Mouse (Mus musculus) heart, embryonic 10.5 days (tissue): ENCODE data around the gene Frs3. TPM values are rescaled to one million over a fixed set of nuclear protein-coding genes. Genes with fewer than 3 reads are reported as not detected.
"Not testable (repeated sequence)": the region's sequence is repeated elsewhere in the genome, so short reads cannot be mapped to it uniquely, and the experiment has no call there.

Source experiments
- DNase-seq: peaks from one replicate; pipeline ENCODE4 v3.0.0-alpha.2; 2017; ENCODE audit warnings: low spot score
- H3K27ac ChIP-seq: fragments of 300-500 bp; sonication (generic); 2 replicates; pipeline ENCODE4 v1.5.1; 2016; ENCODE audit warnings: mild to moderate bottlenecking
- H3K27me3 ChIP-seq: fragments of 300-500 bp; sonication (generic); 2 replicates; pipeline ENCODE4 v1.6.1; 2016; ENCODE audit warnings: mild to moderate bottlenecking; ENCODE audit not compliant: poor library complexity, insufficient read depth, severe bottlenecking
- H3K36me3 ChIP-seq: fragments of 300-500 bp; sonication (generic); 2 replicates; pipeline ENCODE4 v1.6.1; 2016; ENCODE audit warnings: mild to moderate bottlenecking, moderate library complexity
- H3K4me1 ChIP-seq: fragments of 300-500 bp; sonication (generic); 2 replicates; pipeline ENCODE4 v1.6.1; 2016; ENCODE audit warnings: mild to moderate bottlenecking
- H3K4me3 ChIP-seq: fragments of 300-500 bp; sonication (generic); 2 replicates; pipeline ENCODE4 v1.5.1; 2016; ENCODE audit warnings: mild to moderate bottlenecking, moderate library complexity
- H3K9me3 ChIP-seq: fragments of 300-500 bp; sonication (generic); 2 replicates; pipeline ENCODE4 v1.6.1; 2016; ENCODE audit warnings: mild to moderate bottlenecking, moderate library complexity
- WGBS: fragments of 180-500 bp; shearing (Covaris S2); methylation state at CpG from one replicate; pipeline ENCODE4 v1.1.7; 2016; 5-methylcytosine and 5-hydroxymethylcytosine counted together
- polyA plus RNA-seq: library from polyadenylated mRNA; unstranded; fragments of >200 nt; fragmentation: Nextera tagmentation; extraction: Ambion mirVana; gene quantifications from 2 replicates; pipeline ENCODE4 v1.2.1, GENCODE M21; 2016

The Frs3 gene
- polyA plus RNA-seq, result 4.6 and 5.2 TPM in 2 replicates

DNA sequence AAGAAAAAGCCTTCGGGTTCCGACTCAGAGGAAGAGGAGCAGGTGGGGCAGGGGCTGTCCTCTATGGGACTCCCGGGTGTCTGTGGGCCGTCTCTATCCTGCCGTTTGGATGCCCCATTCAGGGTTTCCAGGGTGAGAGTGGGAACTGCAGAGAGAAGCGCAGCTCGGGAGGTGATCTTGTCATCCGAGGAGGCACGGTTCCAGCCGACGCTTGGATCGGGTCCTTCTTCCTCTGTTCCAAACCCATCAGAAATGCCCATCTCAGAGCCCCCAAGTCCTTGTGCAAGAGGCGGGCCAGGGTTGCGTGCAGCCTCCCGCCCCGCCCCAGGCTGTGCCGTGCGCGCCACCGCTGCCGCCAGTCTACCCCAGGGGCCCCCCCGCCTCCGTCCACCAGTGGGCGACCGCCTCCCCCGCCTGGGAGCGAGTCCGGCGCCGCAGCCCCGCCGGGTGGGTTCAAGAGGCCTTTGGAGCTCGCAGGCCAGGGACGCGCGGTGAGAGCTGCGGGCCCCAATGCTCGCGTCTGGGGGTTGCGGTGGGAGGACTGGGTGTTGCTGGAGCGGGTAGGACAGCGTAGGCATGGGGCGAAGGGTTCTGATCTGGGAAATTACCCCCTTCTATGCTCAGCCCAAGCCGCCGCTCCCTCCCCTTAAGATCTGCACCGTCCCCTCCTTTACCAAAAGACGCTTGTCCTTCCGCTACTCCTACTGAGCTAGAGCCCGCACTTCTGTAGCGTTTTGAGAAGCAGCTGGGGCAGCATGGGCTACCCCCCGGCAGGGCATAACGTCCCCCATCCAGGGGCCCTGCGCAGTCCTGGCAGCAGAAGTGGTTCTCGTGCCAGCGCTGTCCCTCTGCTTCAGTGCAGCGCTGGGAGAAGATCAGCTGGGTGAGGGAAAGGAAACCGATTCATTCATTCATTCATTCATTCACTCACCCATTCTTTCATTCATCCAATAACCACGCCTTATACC is at the start of gene Frs3:
Gene Frs3, plus strand, starts transcription at position 423 of the 968 bp plus-strand sequence.
- peak within 1 kb of the TSS; percentile 89 for H3K27ac ChIP-seq
- H3K9me3 ChIP-seq, result no peaks in the 10 kb centered on the region
- DNase-seq, result peak; percentile 92
- peak within 1 kb of the TSS; percentile 90 for H3K4me3 ChIP-seq
- H3K27me3 ChIP-seq, result peaks cover 45% of the 10 kb centered on the region
- H3K4me1 ChIP-seq, result peaks cover 31% of the 10 kb centered on the region
- 2% methylated on average over 58 of the region's 58 CpGs for WGBS
- peaks cover 25% of the 10 kb centered on the region for H3K36me3 ChIP-seq

DNA sequence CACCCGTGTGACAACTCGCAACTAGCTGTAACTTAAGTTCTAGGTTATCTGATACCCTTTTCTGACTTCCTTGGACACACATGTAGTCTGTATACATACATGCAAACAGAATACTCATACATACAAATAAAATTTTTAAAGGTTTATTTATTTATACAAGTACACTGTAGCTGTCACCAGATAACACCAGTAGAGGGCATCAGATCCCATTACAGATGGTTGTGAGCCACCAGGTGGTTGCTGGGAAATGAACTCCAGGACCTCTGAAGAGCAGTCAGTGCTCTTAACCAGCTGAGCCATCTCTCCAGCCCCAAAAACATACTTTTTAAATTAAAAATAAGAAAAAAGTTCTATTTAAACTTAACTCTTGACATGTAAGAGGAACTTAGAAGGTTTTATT is 45.8 kb upstream of the Frs3 start:
- Histone ChIP-seq H3K27ac (no peak overlapping the region), H3K27me3 (no peaks in the 10 kb centered on the region), H3K4me3 (no peak overlapping the region), H3K9me3 (no peaks in the 10 kb centered on the region), H3K36me3 (no peaks in the 10 kb centered on the region), H3K4me1 (no peaks in the 10 kb centered on the region)
- 74% methylated on average over 2 of the region's 2 CpGs for WGBS
- peak; percentile 27 for DNase-seq

DNA sequence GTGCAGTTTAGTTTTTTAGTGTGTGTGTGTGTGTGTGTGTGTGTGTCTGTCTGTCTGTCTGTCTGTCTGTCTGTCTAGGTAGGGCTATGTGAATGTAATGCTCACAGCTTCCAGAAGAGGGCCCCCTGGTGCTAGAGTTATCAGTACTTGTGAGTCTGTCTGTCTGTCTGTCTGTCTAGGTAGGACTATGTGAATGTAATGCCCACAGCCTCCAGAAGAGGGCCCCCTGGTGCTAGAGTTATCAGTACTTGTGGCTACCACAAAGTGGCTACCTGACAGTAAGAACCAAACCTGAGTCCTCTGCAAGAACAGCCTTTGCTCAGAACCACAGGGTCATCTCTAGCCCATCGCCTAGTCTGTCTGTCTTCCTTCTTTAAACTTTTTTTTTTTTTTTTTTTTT is 42.1 kb upstream of the Frs3 start:
- Histone ChIP-seq H3K4me1 (no peaks in the 10 kb centered on the region), H3K27ac (no peak overlapping the region), H3K9me3 (no peaks in the 10 kb centered on the region), H3K4me3 (no peak overlapping the region), H3K36me3 (no peaks in the 10 kb centered on the region), H3K27me3 (no peaks in the 10 kb centered on the region)
- 79% methylated on average over 1 of the region's 1 CpGs for WGBS
- DNase-seq, result peak; percentile 82

DNA sequence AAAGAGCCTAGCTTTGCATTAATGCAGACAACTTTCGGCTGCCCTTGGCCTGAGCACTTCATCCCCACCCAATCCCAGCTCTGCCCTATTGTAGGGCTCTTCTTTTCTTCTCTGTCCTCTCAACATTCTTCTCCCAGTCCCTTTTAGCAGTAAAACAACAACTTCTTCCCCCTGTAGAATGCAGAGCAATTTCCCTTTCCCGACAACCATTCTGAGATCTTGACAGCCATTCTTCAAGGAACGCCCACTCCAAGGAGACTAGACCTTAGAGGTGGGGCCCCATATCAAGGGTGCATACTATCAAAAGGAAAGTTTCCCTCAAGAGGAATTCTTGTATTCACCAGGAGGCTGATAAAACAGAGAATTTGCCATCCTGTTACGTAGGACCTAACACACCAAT is 39.9 kb upstream of the Frs3 start:
- H3K9me3 ChIP-seq, result no peaks in the 10 kb centered on the region
- WGBS, result 65% methylated on average over 4 of the region's 4 CpGs
- H3K27me3 ChIP-seq, result no peaks in the 10 kb centered on the region
- H3K4me3 ChIP-seq, result no peak overlapping the region
- H3K27ac ChIP-seq, result no peak overlapping the region
- DNase-seq, result peak; percentile 30
- peaks cover 4% of the 10 kb centered on the region; the same call in 1 of the 2 replicates for H3K36me3 ChIP-seq
- H3K4me1 ChIP-seq, result no peaks in the 10 kb centered on the region

DNA sequence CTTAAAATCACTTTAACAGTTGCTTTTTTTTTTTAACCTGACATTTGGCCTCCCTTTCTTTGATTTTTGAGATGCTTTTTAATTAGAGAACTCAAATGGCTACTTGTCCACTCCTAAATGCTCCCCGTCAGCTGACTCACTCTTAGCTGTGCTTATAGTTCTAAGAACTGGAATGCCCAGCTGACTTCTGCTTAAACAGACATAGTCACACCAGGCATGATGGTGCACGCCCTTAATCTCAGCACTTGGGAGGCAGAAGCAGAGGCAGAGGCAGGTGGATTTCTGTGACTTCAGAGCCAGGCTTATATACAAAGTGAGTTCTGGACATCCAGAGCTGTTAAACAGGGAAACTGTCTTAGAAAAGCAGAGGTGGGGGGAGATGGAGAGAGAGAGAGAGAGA is 36.9 kb upstream of the Frs3 start:
- Histone ChIP-seq H3K9me3 (no peaks in the 10 kb centered on the region), H3K4me1 (no peaks in the 10 kb centered on the region), H3K36me3 (peaks cover 7% of the 10 kb centered on the region; the same call in 1 of the 2 replicates), H3K27ac (no peak overlapping the region), H3K4me3 (no peak overlapping the region), H3K27me3 (no peaks in the 10 kb centered on the region)
- WGBS, result 80% methylated on average over 2 of the region's 2 CpGs
- peak; percentile 63 for DNase-seq

DNA sequence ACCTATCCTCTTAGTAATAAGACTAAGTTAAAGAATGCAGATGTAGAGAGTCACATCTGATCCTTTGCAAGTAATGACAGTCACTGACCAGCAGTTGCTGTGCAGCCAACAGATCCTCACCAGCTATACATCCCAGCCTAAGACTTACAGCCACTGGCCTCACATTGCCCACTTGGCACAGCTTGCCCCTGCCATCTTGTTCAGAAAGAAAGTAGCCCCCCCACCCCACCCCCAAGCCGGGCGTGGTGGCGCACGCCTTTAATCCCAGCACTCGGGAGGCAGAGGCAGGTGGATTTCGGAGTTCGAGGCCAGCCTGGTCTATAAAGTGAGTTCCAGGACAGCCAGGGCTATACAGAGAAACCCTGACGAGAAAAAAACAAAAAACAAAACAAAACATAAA is 34.5 kb upstream of the Frs3 start:
- H3K4me3 ChIP-seq, H3K36me3 ChIP-seq, H3K27ac ChIP-seq, H3K9me3 ChIP-seq, H3K27me3 ChIP-seq, H3K4me1 ChIP-seq: not testable (repeated sequence)
- WGBS, result 94% methylated on average over 8 of the region's 8 CpGs
- peak; percentile 56 for DNase-seq

DNA sequence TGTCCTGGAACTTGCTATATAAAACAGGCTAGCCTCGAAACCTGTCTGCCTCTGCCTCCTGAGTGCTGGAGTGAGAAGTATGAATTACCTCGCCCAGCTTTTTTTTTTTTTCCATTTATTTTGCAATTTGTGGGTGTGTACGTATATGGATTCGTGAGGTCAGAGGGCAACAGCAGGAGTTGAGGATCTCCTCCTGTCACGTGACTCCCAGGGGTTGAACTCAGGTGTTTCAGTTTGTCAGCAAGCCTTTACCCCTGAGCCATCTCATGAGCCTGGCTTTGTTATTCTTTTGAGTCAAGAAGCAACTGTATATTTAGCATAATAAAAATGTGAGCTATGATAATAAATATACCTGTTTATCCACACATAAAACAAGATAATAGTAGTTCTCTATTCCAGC is 33.1 kb upstream of the Frs3 start:
- 84% methylated on average over 5 of the region's 5 CpGs for WGBS
- H3K4me1 ChIP-seq, result no peaks in the 10 kb centered on the region
- DNase-seq, result peak; percentile 31
- H3K36me3 ChIP-seq, result peaks cover 7% of the 10 kb centered on the region; the same call in 1 of the 2 replicates
- H3K9me3 ChIP-seq, result no peaks in the 10 kb centered on the region
- no peak overlapping the region for H3K27ac ChIP-seq
- no peaks in the 10 kb centered on the region for H3K27me3 ChIP-seq
- H3K4me3 ChIP-seq, result no peak overlapping the region

DNA sequence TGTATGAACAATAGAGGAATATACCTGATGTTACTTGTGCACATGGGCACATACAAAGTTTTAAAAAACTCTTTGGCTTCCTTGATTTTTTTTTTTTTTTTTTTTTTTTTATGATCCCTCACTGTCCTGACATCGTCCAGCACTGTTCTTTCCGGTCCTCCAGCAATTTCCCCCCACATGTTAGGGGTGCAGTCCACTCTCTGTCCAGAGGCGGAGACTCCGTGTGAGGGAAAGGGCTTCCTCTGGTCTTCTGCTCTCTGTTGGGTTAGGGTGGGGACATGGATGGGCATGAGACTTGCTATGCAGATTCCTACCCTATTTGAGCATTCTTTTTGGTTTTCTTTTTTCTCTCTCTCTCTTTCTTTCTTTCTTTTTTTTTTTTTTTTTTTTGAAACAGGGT is 30.9 kb upstream of the Frs3 start:
- DNase-seq, result peak; percentile 56
- peaks cover 7% of the 10 kb centered on the region; the same call in 1 of the 2 replicates for H3K36me3 ChIP-seq
- 78% methylated on average over 4 of the region's 4 CpGs for WGBS

DNA sequence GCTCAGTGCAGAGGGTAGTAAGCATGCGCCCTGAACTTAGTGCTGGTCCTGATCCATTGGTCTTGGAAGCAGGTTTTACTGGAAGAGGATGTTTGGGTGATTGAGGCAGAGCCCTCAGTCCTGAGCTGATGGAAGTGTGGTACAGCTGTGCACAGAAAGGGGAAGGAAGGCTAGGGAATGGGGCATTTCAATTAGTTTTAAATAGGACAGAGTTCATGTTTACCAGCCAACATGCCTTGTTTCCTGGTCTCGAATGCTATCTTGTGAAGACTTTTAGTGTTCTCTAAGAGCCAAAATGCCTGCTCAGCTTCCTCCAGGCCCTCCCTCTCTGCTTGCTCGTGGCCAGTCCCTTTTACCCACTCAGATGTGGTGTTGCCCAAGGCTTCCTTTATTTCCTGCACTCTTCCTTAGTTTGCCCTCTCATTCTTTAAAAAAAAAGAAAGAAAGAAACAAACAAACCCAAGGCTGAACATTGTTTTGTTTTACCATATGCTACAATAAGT is 30.0 kb upstream of the Frs3 start:
- H3K36me3 ChIP-seq, result 0 out of 2 replicates have a peak, but pooled peaks cover 2% of the 10 kb centered on the region
- DNase-seq, result no peak
- H3K27me3 ChIP-seq, result no peaks in the 10 kb centered on the region
- WGBS, result 66% methylated on average over 3 of the region's 3 CpGs
- H3K4me1 ChIP-seq, result no peaks in the 10 kb centered on the region
- H3K4me3 ChIP-seq, result no peak overlapping the region
- H3K27ac ChIP-seq, result no peak overlapping the region
- H3K9me3 ChIP-seq, result no peaks in the 10 kb centered on the region

More for the DNA sequence above, 30.9 kb upstream of the Frs3 start:
- no peaks in the 10 kb centered on the region for H3K4me1 ChIP-seq
- H3K27me3 ChIP-seq, result no peaks in the 10 kb centered on the region
- no peaks in the 10 kb centered on the region for H3K9me3 ChIP-seq
- no peak overlapping the region for H3K27ac ChIP-seq
- no peak overlapping the region for H3K4me3 ChIP-seq

DNA sequence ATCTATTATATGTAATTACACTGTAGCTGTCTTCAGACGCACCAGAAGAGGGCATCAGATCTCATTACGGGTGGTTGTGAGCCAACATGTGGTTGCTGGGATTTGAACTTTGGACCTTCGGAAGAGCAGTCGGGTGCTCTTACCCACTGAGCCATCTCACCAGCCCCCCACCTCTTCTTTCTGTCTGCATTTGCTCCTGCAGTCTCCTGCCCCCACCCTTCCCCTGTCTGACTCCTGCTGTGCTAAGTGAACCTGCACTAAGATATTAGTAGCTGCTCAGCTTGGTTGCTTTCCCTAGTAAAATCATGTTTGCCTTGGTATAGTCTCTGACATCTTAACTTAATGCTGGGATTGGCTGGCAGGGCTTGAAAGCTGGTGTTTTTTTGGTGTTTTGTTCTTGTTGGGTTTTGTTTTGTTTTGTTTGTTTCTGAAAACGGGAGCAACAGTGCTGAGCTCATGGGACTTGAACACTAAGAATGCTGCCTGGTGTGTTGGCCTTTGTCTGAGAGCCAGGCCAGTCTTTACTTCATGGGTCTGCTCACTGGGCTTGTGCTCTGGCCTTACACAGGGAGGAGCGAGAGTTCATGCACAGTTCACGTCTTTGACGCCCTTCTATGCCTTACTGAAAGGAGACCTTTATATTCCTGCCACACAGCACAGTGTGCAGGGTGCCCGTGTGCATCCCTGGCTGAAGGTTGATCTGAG is 25.7 kb upstream of the Frs3 start:
- Histone ChIP-seq H3K36me3 (no peaks in the 10 kb centered on the region), H3K4me1 (no peaks in the 10 kb centered on the region), H3K4me3 (no peak overlapping the region), H3K9me3 (no peaks in the 10 kb centered on the region), H3K27ac (no peak overlapping the region), H3K27me3 (no peaks in the 10 kb centered on the region)
- WGBS, result 72% methylated on average over 9 of the region's 9 CpGs
- no peak for DNase-seq

DNA sequence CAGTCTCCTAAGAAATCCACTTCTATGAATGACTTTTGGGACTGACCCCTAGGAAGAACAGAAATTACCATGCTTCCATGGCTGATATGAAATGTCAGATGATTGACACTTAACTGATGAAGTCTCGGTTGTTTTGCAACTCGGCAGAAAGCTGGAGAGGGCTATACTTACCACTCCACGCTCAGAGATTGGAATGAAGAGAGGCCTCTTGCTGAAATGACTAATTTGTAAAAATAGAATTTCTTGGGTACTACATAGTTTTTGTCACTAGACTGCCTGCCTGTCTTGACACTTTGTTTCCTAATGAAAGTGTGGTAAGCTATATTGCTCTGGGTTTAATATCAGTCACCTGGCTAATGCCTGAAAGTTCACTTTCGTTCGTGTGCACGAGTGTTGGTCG is 24.4 kb upstream of the Frs3 start:
- H3K27ac ChIP-seq, result no peak overlapping the region
- no peak overlapping the region for H3K4me3 ChIP-seq
- H3K27me3 ChIP-seq, result 0 out of 2 replicates have a peak, but pooled peaks cover 3% of the 10 kb centered on the region
- DNase-seq, result no peak
- no peaks in the 10 kb centered on the region for H3K4me1 ChIP-seq
- 84% methylated on average over 7 of the region's 7 CpGs for WGBS
- H3K9me3 ChIP-seq, result no peaks in the 10 kb centered on the region
- H3K36me3 ChIP-seq, result no peaks in the 10 kb centered on the region

DNA sequence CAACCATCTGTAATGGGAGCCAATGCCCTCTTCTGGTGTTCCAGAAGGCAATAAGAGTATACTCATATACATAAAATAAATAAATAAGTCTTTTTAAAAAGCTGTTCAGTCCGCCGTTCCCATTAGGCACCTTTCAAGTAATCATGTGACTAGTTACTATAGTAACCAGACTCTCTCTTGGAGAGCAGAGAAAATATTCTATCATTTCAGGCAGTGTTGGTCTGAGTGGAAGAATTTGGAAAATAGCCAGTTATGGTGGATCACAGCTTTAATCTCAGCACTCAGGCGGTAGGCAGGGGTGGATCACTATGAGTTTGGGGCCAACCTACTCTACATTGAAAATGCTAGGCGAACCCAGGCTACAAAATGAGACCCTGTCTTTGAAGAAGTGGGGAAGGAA is 19.7 kb upstream of the Frs3 start:
- WGBS, result 81% methylated on average over 4 of the region's 4 CpGs
- no peak overlapping the region for H3K4me3 ChIP-seq
- DNase-seq, result no peak
- no peaks in the 10 kb centered on the region for H3K9me3 ChIP-seq
- H3K36me3 ChIP-seq, result no peaks in the 10 kb centered on the region
- peaks cover 43% of the 10 kb centered on the region for H3K27me3 ChIP-seq
- H3K27ac ChIP-seq, result no peak overlapping the region
- peaks cover 22% of the 10 kb centered on the region for H3K4me1 ChIP-seq

DNA sequence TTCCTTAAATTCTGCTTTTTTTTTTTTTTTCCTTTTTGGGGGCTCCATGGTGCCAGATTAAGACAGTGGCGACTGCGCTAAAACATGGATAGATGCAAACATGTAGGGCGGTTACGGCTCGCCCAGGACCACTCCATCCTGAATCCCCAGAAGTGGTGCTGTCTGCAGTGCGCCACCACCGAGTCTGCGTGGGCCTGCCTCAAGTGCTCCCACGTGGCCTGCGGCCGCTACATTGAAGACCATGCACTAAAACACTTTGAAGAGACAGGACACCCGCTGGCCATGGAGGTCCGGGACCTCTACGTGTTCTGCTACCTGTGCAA is 16.9 kb upstream of the Frs3 start:
- Histone ChIP-seq H3K4me1 (peaks cover 23% of the 10 kb centered on the region), H3K27ac (peak overlapping the region; percentile 75), H3K9me3 (no peaks in the 10 kb centered on the region), H3K36me3 (0 out of 2 replicates have a peak, but pooled peaks cover 8% of the 10 kb centered on the region), H3K27me3 (peaks cover 43% of the 10 kb centered on the region), H3K4me3 (peak overlapping the region; percentile 66)
- WGBS, result 11% methylated on average over 14 of the region's 14 CpGs
- DNase-seq, result no peak
